Mouse (Mus musculus): ENCODE data around the gene Smim6.

Gene Smim6

GRCm38 (mm10) chr11:115933747-115934110 is 21.9 kb downstream of the Smim6 start:
- no peak for DNase-seq (ENCODE audit: low spot score)

GRCm38 (mm10) chr11:115939690-115940329 is 28.0 kb downstream of the Smim6 start:
- peak; percentile 72 for DNase-seq (ENCODE audit: low spot score)

GRCm38 (mm10) chr11:115941980-115942379 is 30.2 kb downstream of the Smim6 start:
- no peak for DNase-seq (ENCODE audit: low spot score)

GRCm38 (mm10) chr11:115945247-115945646 is 33.4 kb downstream of the Smim6 start:
- peak; percentile 55 for DNase-seq (ENCODE audit: low spot score)

DNA sequence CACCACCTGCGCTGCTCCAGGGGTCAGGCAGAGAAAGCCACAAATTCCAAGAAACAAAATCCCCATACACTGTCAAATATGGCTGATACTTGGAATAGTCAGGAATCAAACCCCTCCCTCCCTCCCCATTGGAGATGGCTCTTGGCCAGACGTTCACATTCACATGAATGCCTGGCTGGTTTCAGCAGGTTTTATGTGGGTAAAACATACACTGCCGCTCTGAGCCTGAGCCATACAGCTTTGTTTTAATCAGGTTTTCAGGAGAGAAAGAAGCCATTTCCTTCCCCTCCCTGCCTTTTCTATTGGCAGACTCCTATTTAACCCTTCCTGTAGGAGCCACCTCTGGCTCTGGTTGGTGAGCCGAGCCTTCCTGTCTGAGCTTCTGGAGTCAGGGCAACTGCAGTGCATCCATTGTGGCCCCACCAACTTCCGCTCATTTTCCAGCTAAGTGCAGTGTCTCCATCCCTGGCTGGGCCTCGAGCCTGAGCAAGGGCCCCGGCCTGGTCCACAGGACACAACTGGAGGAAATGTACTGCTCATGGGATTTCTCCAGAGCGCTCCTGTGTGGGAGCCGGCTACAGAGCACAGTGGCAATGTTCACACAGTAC is 34.5 kb downstream of the Smim6 start:
- DNase-seq (ENCODE audit: low spot score): no peak

DNA sequence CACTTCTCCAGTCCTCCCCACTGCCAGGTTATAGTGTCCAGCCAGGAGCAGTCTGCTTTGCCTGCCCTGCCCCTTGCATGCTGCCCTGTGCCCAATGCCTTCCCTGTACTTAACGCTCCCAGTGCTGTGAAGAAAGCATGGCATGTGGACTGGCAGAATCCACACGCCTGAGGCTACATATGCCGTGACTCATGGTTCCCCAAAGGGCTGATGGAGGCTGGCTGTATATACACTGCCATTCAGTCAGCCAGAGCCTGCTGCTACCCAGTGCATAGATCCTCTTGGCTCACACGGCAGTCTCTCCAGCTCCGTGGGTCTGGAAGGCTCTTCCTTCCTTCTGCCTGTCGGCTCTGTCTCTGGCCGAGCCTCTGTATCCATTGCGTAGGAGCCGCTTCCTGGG is 36.5 kb downstream of the Smim6 start:
- no peak for DNase-seq (ENCODE audit: low spot score)

DNA sequence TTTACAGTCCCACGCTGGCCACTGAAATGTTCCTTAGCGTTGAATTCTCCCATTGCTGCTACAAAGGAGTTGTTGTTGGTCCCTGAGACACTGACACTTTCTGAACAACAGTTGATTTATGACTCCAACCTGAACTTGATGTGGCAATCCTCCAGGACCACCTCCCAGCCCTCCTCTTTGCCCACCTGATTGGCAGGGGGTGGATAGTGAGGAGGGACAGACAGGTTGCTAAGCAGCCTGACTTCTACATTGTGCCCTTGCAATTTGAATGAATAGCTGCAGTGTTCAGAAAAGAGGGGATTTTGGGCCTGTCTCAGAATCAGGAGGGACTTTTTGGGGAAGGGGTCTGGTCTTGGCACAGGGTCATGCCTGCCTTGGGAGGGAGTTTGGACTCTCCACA is 38.9 kb downstream of the Smim6 start:
- DNase-seq (ENCODE audit: low spot score): no peak

- DNase-seq (ENCODE audit: low spot score): peak; percentile 42
Observed at GRCm38 (mm10) chr11:115954712-115955111, 42.9 kb downstream of the Smim6 start.

- peak; percentile 37 for DNase-seq (ENCODE audit: low spot score)
Observed at GRCm38 (mm10) chr11:115955195-115955858, 43.5 kb downstream of the Smim6 start.

GRCm38 (mm10) chr11:115956453-115956852 is 44.6 kb downstream of the Smim6 start:
- no peak for DNase-seq (ENCODE audit: low spot score)

GRCm38 (mm10) chr11:115957971-115958370 is 46.2 kb downstream of the Smim6 start:
- DNase-seq (ENCODE audit: low spot score): peak; percentile 64

DNA sequence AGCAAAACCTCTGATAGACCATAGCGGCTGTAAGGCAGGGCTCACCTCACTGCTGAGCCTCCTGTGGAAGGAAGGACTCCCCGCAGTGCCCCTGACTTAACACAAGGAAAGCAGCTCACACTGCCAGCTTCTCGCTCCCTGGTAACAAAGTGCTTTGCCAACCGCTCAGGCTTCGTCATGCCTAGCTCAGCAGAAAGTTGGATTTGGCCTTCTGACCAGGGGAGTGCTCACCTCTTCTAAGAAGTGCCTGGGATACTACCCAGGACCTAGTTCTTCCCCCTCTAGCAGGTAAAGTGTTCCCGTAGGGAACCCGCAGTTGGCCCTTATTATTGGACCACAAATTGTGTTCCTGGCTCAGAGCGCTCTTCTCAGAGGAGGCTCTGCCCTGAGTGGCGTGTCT is 47.2 kb downstream of the Smim6 start:
- no peak for DNase-seq (ENCODE audit: low spot score)

DNA sequence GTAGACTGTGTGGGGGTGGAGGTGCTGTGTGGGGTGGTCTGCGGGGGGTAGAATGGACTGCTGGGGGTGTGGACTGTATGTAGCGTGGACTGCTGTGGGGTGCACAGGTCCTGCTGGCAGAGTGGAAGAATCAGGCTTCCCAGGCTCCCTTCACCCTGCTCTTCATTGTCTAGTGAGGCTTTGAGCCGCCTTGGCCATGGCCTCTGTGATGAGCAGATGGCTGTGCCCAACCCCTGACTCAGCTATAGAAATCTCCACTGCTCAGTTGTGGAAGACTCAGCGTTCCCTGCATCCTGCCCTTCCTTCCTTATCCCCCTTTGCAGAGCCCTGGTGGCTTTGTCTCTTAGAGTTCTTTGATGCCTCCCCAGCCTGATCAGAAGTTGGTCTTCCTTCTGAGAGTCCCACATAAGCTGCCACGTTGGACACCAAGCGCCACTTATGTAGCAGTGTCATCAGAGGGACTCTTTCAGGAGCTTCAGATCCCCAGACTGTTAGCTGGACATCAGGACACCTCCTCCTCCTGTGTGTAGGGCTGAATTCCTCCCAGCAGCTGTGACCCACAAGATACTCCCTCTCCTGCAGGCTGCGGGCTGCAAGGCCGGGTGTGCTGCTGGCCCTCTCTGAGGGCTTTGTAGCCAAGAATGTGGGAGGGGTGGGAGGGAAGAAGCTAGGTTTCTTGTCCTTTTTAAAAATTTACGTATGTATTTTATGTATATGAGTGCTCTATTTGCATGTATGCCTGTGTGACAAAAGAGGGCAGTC is 51.0 kb downstream of the Smim6 start:
- no peak for DNase-seq (ENCODE audit: low spot score)

Measured in urinary bladder, postnatal 14 days (tissue).